Mouse (Mus musculus): ENCODE results near the gene Prmt1.

GRCm38 (mm10) chr7:44952611-44953306 lies 33.6 kb downstream of the Prmt1 start:
- no peak for TF ChIP-seq CTCF (IDR thresholded peaks at IDR 0.05; ENCODE audit: extremely low read depth, insufficient read depth, low read length)
- no peak for TF ChIP-seq POLR2A (IDR thresholded peaks at IDR 0.05; ENCODE audit: extremely low read depth, insufficient read depth, low read length)
